Mouse (Mus musculus) heart, embryonic 13.5 days (tissue): ENCODE results near the gene Olfr430. TPM values are rescaled to one million over a fixed set of nuclear protein-coding genes. Genes with fewer than 3 reads are reported as not detected.

Source experiments
- ATAC-seq: fragments of 200-750 bp; cut with Nextera tagmentation; 2 replicates; pipeline ENCODE4 v1.8.0; 2017; ENCODE audit warnings: moderate TSS enrichment; ENCODE audit not compliant: insufficient number of reproducible peaks, low FRiP score, low TSS enrichment; ENCODE audit errors: extremely low read depth
- H3K27ac ChIP-seq: fragments of 300-500 bp; sonication (generic); replicated peaks from 2 replicates; pipeline ENCODE4 v1.5.1; 2015; ENCODE audit warnings: moderate library complexity, mild to moderate bottlenecking, inconsistent platforms
- H3K27me3 ChIP-seq: fragments of 300-500 bp; sonication (generic); replicated peaks from 2 replicates; pipeline ENCODE4 v1.6.1; 2015; ENCODE audit warnings: mild to moderate bottlenecking, inconsistent platforms
- H3K36me3 ChIP-seq: fragments of 300-500 bp; sonication (generic); 2 replicates; pipeline ENCODE4 v1.6.1; 2015; ENCODE audit warnings: mild to moderate bottlenecking, inconsistent platforms
- H3K4me1 ChIP-seq: fragments of 300-500 bp; sonication (generic); 2 replicates; pipeline ENCODE4 v1.6.1; 2015; ENCODE audit warnings: inconsistent platforms
- H3K4me2 ChIP-seq: fragments of 300-500 bp; sonication (generic); 2 replicates; pipeline ENCODE4 v1.6.1; 2015; ENCODE audit warnings: inconsistent platforms, mild to moderate bottlenecking, moderate library complexity
- H3K4me3 ChIP-seq: fragments of 300-500 bp; sonication (generic); 2 replicates; pipeline ENCODE4 v1.5.1; 2015; ENCODE audit warnings: moderate library complexity, mild to moderate bottlenecking, inconsistent platforms
- H3K9ac ChIP-seq: fragments of 300-500 bp; sonication (generic); 2 replicates; pipeline ENCODE4 v1.6.1; 2015; ENCODE audit warnings: inconsistent platforms, mild to moderate bottlenecking, moderate library complexity
- H3K9me3 ChIP-seq: fragments of 300-500 bp; sonication (generic); 2 replicates; pipeline ENCODE4 v1.6.1; 2016; ENCODE audit warnings: inconsistent platforms
- WGBS: fragments of 180-500 bp; shearing (Covaris S2); methylation state at CpG from one replicate; pipeline ENCODE4 v1.1.7; 2015; ENCODE audit warnings: mixed read lengths; 5-methylcytosine and 5-hydroxymethylcytosine counted together
- polyA plus RNA-seq: library from polyadenylated mRNA; unstranded; fragments of >200 nt; fragmentation: Nextera tagmentation; extraction: Ambion mirVana; gene quantifications from 2 replicates; pipeline ENCODE4 v1.2.1, GENCODE M21; 2015

Gene Olfr430
- polyA plus RNA-seq, 1 experiment from 2014 or later = not detected

- Histone ChIP-seq H3K36me3 (no peaks in the 10 kb centered on the region), H3K4me3 (no peak overlapping the region), H3K27ac (no peak overlapping the region), H3K4me1 (no peaks in the 10 kb centered on the region), H3K9me3 (no peaks in the 10 kb centered on the region), H3K9ac (no peak overlapping the region), H3K4me2 (no peak overlapping the region), H3K27me3 (no peaks in the 10 kb centered on the region)
- ATAC-seq = no peak
- 73% methylated on average over 4 of the region's 4 CpGs for WGBS
Measured at GRCm38 (mm10) chr1:174051515-174051914, 14.9 kb upstream of the Olfr430 start.

- Histone ChIP-seq H3K36me3 (no peaks in the 10 kb centered on the region), H3K4me2 (no peak overlapping the region), H3K4me3 (no peak overlapping the region), H3K27me3 (no peaks in the 10 kb centered on the region), H3K9me3 (no peaks in the 10 kb centered on the region), H3K27ac (no peak overlapping the region), H3K4me1 (no peaks in the 10 kb centered on the region), H3K9ac (no peak overlapping the region)
- 70% methylated on average over 5 of the region's 5 CpGs for WGBS
- no peak for ATAC-seq
Measured at GRCm38 (mm10) chr1:174051931-174052536, 14.4 kb upstream of the Olfr430 start.

- no peaks in the 10 kb centered on the region for H3K27me3 ChIP-seq
- H3K9me3 ChIP-seq = no peaks in the 10 kb centered on the region
- no peak overlapping the region for H3K27ac ChIP-seq
- no peak overlapping the region for H3K9ac ChIP-seq
- no peak for ATAC-seq
- no peaks in the 10 kb centered on the region for H3K36me3 ChIP-seq
- WGBS = 79% methylated on average over 3 of the region's 3 CpGs
- H3K4me3 ChIP-seq = no peak overlapping the region
- H3K4me2 ChIP-seq = no peak overlapping the region
- H3K4me1 ChIP-seq = no peaks in the 10 kb centered on the region
Measured at GRCm38 (mm10) chr1:174052981-174053380, 13.4 kb upstream of the Olfr430 start.

- Histone ChIP-seq H3K9me3 (no peaks in the 10 kb centered on the region), H3K4me3 (no peak overlapping the region), H3K27ac (no peak overlapping the region), H3K9ac (no peak overlapping the region), H3K4me1 (no peaks in the 10 kb centered on the region), H3K36me3 (no peaks in the 10 kb centered on the region), H3K4me2 (no peak overlapping the region), H3K27me3 (no peaks in the 10 kb centered on the region)
- WGBS = 66% methylated on average over 2 of the region's 2 CpGs
- no peak for ATAC-seq
Measured at GRCm38 (mm10) chr1:174055248-174055647, 11.2 kb upstream of the Olfr430 start.

GRCm38 (mm10) chr1:174084031-174084430, 17.6 kb downstream of the Olfr430 start, which contains the start of gene Olfr429:
Gene Olfr429 (plus strand): TSS chr1:174084331.
- no peak within 1 kb of the TSS for H3K27ac ChIP-seq
- no peak within 1 kb of the TSS for H3K4me2 ChIP-seq
- 87% methylated on average over 2 of the region's 2 CpGs for WGBS
- no peaks in the 10 kb centered on the region for H3K4me1 ChIP-seq
- ATAC-seq = no peak
- H3K9me3 ChIP-seq = no peaks in the 10 kb centered on the region
- no peak within 1 kb of the TSS for H3K9ac ChIP-seq
- no peaks in the 10 kb centered on the region for H3K36me3 ChIP-seq
- no peak within 1 kb of the TSS for H3K4me3 ChIP-seq
- H3K27me3 ChIP-seq = no peaks in the 10 kb centered on the region

GRCm38 (mm10) chr1:174096591-174096990, 30.2 kb downstream of the Olfr430 start, which contains the start of gene Olfr427:
Gene Olfr427 (plus strand): TSS chr1:174096891.
- Histone ChIP-seq H3K4me2 (no peak within 1 kb of the TSS), H3K9ac (no peak within 1 kb of the TSS), H3K36me3 (no peaks in the 10 kb centered on the region), H3K4me1 (no peaks in the 10 kb centered on the region), H3K9me3 (no peaks in the 10 kb centered on the region), H3K27ac (no peak within 1 kb of the TSS), H3K4me3 (no peak within 1 kb of the TSS), H3K27me3 (no peaks in the 10 kb centered on the region)
- WGBS = 87% methylated on average over 1 of the region's 1 CpGs
- no peak for ATAC-seq

GRCm38 (mm10) chr1:174103735-174104134, 37.3 kb downstream of the Olfr430 start:
- ATAC-seq = no peak
- H3K4me3 ChIP-seq = no peak overlapping the region
- WGBS = 47% methylated on average over 2 of the region's 2 CpGs
- H3K4me2 ChIP-seq = no peak overlapping the region
- H3K9me3 ChIP-seq = no peaks in the 10 kb centered on the region
- H3K36me3 ChIP-seq = no peaks in the 10 kb centered on the region
- no peak overlapping the region for H3K9ac ChIP-seq
- no peak overlapping the region for H3K27ac ChIP-seq
- no peaks in the 10 kb centered on the region for H3K4me1 ChIP-seq
- H3K27me3 ChIP-seq = no peaks in the 10 kb centered on the region

GRCm38 (mm10) chr1:174121062-174121461, 54.7 kb downstream of the Olfr430 start, which contains the start of gene Olfr231:
Gene Olfr231 (minus strand): TSS chr1:174121162.
- H3K4me3 ChIP-seq = no peak within 1 kb of the TSS
- no peak within 1 kb of the TSS for H3K9ac ChIP-seq
- H3K27ac ChIP-seq = no peak within 1 kb of the TSS
- no peaks in the 10 kb centered on the region for H3K36me3 ChIP-seq
- no peaks in the 10 kb centered on the region for H3K4me1 ChIP-seq
- H3K9me3 ChIP-seq = no peaks in the 10 kb centered on the region
- H3K27me3 ChIP-seq = no peaks in the 10 kb centered on the region
- no peak within 1 kb of the TSS for H3K4me2 ChIP-seq
- 57% methylated on average over 2 of the region's 2 CpGs for WGBS
- no peak for ATAC-seq

Other genes with a start within 250 kb of the Olfr430 start
- 3.6 and 3.9 TPM in 2 replicates for gene Ifi211, start 153.6 kb upstream of the Olfr430 start, polyA plus RNA-seq
- 3.2 and 4.1 TPM in 2 replicates for gene Mndal, start 124.1 kb upstream of the Olfr430 start, polyA plus RNA-seq
- gene Ifi203, start 123.9 kb upstream of the Olfr430 start, polyA plus RNA-seq = 0.52 TPM in 2 replicates
- not detected in 2 replicates for gene Ifi202b, start 83.9 kb upstream of the Olfr430 start, polyA plus RNA-seq
- 1.4 and 2.6 TPM in 2 replicates for gene Ifi205, start 34.8 kb upstream of the Olfr430 start, polyA plus RNA-seq
- gene Olfr433, start 25.9 kb upstream of the Olfr430 start, polyA plus RNA-seq = not detected in 2 replicates
- gene Olfr432, start 17.4 kb upstream of the Olfr430 start, polyA plus RNA-seq = not detected in 2 replicates
- gene Olfr429, start 17.7 kb downstream of the Olfr430 start, polyA plus RNA-seq = not detected in 2 replicates
- gene Olfr427, start 30.3 kb downstream of the Olfr430 start, polyA plus RNA-seq = not detected in 2 replicates
- not detected in 2 replicates for gene Olfr231, start 54.6 kb downstream of the Olfr430 start, polyA plus RNA-seq
- not detected in 2 replicates for gene Olfr424, start 64.9 kb downstream of the Olfr430 start, polyA plus RNA-seq
- 0.14 TPM in 1 of 2 replicates, not detected in the other for gene Olfr420, start 89.0 kb downstream of the Olfr430 start, polyA plus RNA-seq
- 2.4 TPM in 2 replicates for gene Spta1, start 106.2 kb downstream of the Olfr430 start, polyA plus RNA-seq
- not detected in 2 replicates for gene Olfr419, start 185.5 kb downstream of the Olfr430 start, polyA plus RNA-seq